Mouse (Mus musculus): ENCODE results near the gene Selp. TPM values are rescaled to one million over a fixed set of nuclear protein-coding genes. Genes with fewer than 3 reads are reported as not detected.

Selp gene
- polyA plus RNA-seq, 1 experiment from 2014 or later: not detected

- H3K36me3 ChIP-seq (ENCODE audit: control insufficient read depth, insufficient read depth, low read length): no peaks in the 10 kb centered on the region
- H3K4me3 ChIP-seq (ENCODE audit: low read depth, low read length): no peak overlapping the region
- H3K27me3 ChIP-seq (replicated peaks; ENCODE audit: control insufficient read depth, insufficient read depth, low read length): no peaks in the 10 kb centered on the region
- H3K4me1 ChIP-seq (ENCODE audit: control insufficient read depth, insufficient read depth, low read length): no peaks in the 10 kb centered on the region
- no peak overlapping the region for H3K9ac ChIP-seq (ENCODE audit: low read length)
- ATAC-seq (no peak), DNase-seq (ENCODE audit: low spot score) (peak; percentile 11)
- WGBS: 64% methylated on average over 6 of the region's 6 CpGs
- no peaks in the 10 kb centered on the region for H3K9me3 ChIP-seq (replicated peaks; ENCODE audit: control insufficient read depth, low read length)
- no peak overlapping the region for H3K4me2 ChIP-seq (ENCODE audit: low read length)
- no peak overlapping the region for H3K27ac ChIP-seq (ENCODE audit: low read depth, low read length)
Observed at GRCm38 (mm10) chr1:164178429-164178828, 63.4 kb downstream of the Selp start.

- WGBS: 45% methylated on average over 16 of the region's 16 CpGs
- Histone ChIP-seq H3K27ac (ENCODE audit: low read depth, low read length) (no peak overlapping the region), H3K4me2 (ENCODE audit: low read length) (peak overlapping the region; percentile 29), H3K4me1 (ENCODE audit: control insufficient read depth, insufficient read depth, low read length) (no peaks in the 10 kb centered on the region), H3K9me3 (replicated peaks; ENCODE audit: control insufficient read depth, low read length) (no peaks in the 10 kb centered on the region), H3K4me3 (ENCODE audit: low read depth, low read length) (no peak overlapping the region), H3K9ac (ENCODE audit: low read length) (no peak overlapping the region), H3K36me3 (ENCODE audit: control insufficient read depth, insufficient read depth, low read length) (no peaks in the 10 kb centered on the region), H3K27me3 (replicated peaks; ENCODE audit: control insufficient read depth, insufficient read depth, low read length) (no peaks in the 10 kb centered on the region)
- DNase-seq (ENCODE audit: low spot score) (peak; percentile 89), ATAC-seq (peak; percentile 91)
Observed at GRCm38 (mm10) chr1:164184142-164184870, 69.2 kb downstream of the Selp start.

GRCm38 (mm10) chr1:164184871-164185223 is 69.8 kb downstream of the Selp start:
- DNase-seq (ENCODE audit: low spot score) (no peak), ATAC-seq (no peak)
- Histone ChIP-seq H3K4me2 (ENCODE audit: low read length) (no peak overlapping the region), H3K27me3 (replicated peaks; ENCODE audit: control insufficient read depth, insufficient read depth, low read length) (no peaks in the 10 kb centered on the region), H3K4me1 (ENCODE audit: control insufficient read depth, insufficient read depth, low read length) (no peaks in the 10 kb centered on the region), H3K4me3 (ENCODE audit: low read depth, low read length) (no peak overlapping the region), H3K36me3 (ENCODE audit: control insufficient read depth, insufficient read depth, low read length) (no peaks in the 10 kb centered on the region), H3K27ac (ENCODE audit: low read depth, low read length) (no peak overlapping the region), H3K9ac (ENCODE audit: low read length) (no peak overlapping the region), H3K9me3 (replicated peaks; ENCODE audit: control insufficient read depth, low read length) (no peaks in the 10 kb centered on the region)
- WGBS: 52% methylated on average over 8 of the region's 8 CpGs

- Histone ChIP-seq H3K4me3 (ENCODE audit: low read depth, low read length) (no peak overlapping the region), H3K4me1 (ENCODE audit: control insufficient read depth, insufficient read depth, low read length) (no peaks in the 10 kb centered on the region), H3K36me3 (ENCODE audit: control insufficient read depth, insufficient read depth, low read length) (no peaks in the 10 kb centered on the region), H3K27me3 (replicated peaks; ENCODE audit: control insufficient read depth, insufficient read depth, low read length) (no peaks in the 10 kb centered on the region), H3K9me3 (replicated peaks; ENCODE audit: control insufficient read depth, low read length) (no peaks in the 10 kb centered on the region), H3K4me2 (ENCODE audit: low read length) (no peak overlapping the region), H3K9ac (ENCODE audit: low read length) (no peak overlapping the region), H3K27ac (ENCODE audit: low read depth, low read length) (no peak overlapping the region)
- peak; percentile 12 for DNase-seq (ENCODE audit: low spot score)
- WGBS: 42% methylated on average over 4 of the region's 4 CpGs
- no peak for ATAC-seq
Observed at GRCm38 (mm10) chr1:164185316-164185715, 70.3 kb downstream of the Selp start.

GRCm38 (mm10) chr1:164187002-164187560 is 72.0 kb downstream of the Selp start:
- Histone ChIP-seq H3K4me3 (ENCODE audit: low read depth, low read length) (no peak overlapping the region), H3K36me3 (ENCODE audit: control insufficient read depth, insufficient read depth, low read length) (no peaks in the 10 kb centered on the region), H3K27ac (ENCODE audit: low read depth, low read length) (no peak overlapping the region), H3K4me1 (ENCODE audit: control insufficient read depth, insufficient read depth, low read length) (no peaks in the 10 kb centered on the region), H3K27me3 (replicated peaks; ENCODE audit: control insufficient read depth, insufficient read depth, low read length) (no peaks in the 10 kb centered on the region), H3K9me3 (replicated peaks; ENCODE audit: control insufficient read depth, low read length) (no peaks in the 10 kb centered on the region), H3K9ac (ENCODE audit: low read length) (no peak overlapping the region), H3K4me2 (ENCODE audit: low read length) (no peak overlapping the region)
- 85% methylated on average over 1 of the region's 1 CpGs for WGBS
- DNase-seq (ENCODE audit: low spot score) (no peak), ATAC-seq (no peak)

- Histone ChIP-seq H3K27ac (ENCODE audit: low read depth, low read length) (no peak overlapping the region), H3K27me3 (replicated peaks; ENCODE audit: control insufficient read depth, insufficient read depth, low read length) (no peaks in the 10 kb centered on the region), H3K9me3 (replicated peaks; ENCODE audit: control insufficient read depth, low read length) (no peaks in the 10 kb centered on the region), H3K36me3 (ENCODE audit: control insufficient read depth, insufficient read depth, low read length) (no peaks in the 10 kb centered on the region), H3K4me2 (ENCODE audit: low read length) (no peak overlapping the region), H3K9ac (ENCODE audit: low read length) (no peak overlapping the region), H3K4me3 (ENCODE audit: low read depth, low read length) (no peak overlapping the region), H3K4me1 (ENCODE audit: control insufficient read depth, insufficient read depth, low read length) (no peaks in the 10 kb centered on the region)
- no peak for DNase-seq (ENCODE audit: low spot score)
- ATAC-seq: no peak
- WGBS: 90% methylated on average over 4 of the region's 4 CpGs
Observed at GRCm38 (mm10) chr1:164199551-164199950, 84.5 kb downstream of the Selp start.

Other genes starting within 250 kb of the Selp start
- 17.1 and 17.5 TPM in 2 replicates for gene Scyl3, start 186.2 kb upstream of the Selp start, polyA plus RNA-seq (2014; fragmentation: Nextera tagmentation; extraction: Ambion mirVana)
- 12.8 and 13.6 TPM in 2 replicates for gene BC055324, start 120.5 kb upstream of the Selp start, polyA plus RNA-seq (2014; fragmentation: Nextera tagmentation; extraction: Ambion mirVana)
- gene Mettl18, start 120.4 kb upstream of the Selp start, polyA plus RNA-seq (2014; fragmentation: Nextera tagmentation; extraction: Ambion mirVana): 9.3 and 10.6 TPM in 2 replicates
- gene Sele, start 67.0 kb upstream of the Selp start, polyA plus RNA-seq (2014; fragmentation: Nextera tagmentation; extraction: Ambion mirVana): not detected in 2 replicates
- gene Sell, start 53.3 kb upstream of the Selp start, polyA plus RNA-seq (2014; fragmentation: Nextera tagmentation; extraction: Ambion mirVana): 0.15 TPM in 1 of 2 replicates, not detected in the other
- gene F5, start 36.6 kb downstream of the Selp start, polyA plus RNA-seq (2014; fragmentation: Nextera tagmentation; extraction: Ambion mirVana): 0.17 and 0.20 TPM in 2 replicates
- gene Slc19a2, start 133.8 kb downstream of the Selp start, polyA plus RNA-seq (2014; fragmentation: Nextera tagmentation; extraction: Ambion mirVana): 6.7 and 7.2 TPM in 2 replicates
- gene Ccdc181, start 160.3 kb downstream of the Selp start, polyA plus RNA-seq (2014; fragmentation: Nextera tagmentation; extraction: Ambion mirVana): 20.8 and 23.9 TPM in 2 replicates
- gene Nme7, start 188.9 kb downstream of the Selp start, polyA plus RNA-seq (2014; fragmentation: Nextera tagmentation; extraction: Ambion mirVana): 43.1 and 45.6 TPM in 2 replicates
- 27.5 and 28.5 TPM in 2 replicates for gene Blzf1, start 192.2 kb downstream of the Selp start, polyA plus RNA-seq (2014; fragmentation: Nextera tagmentation; extraction: Ambion mirVana)